Mouse (Mus musculus): ENCODE data around the gene Phex. TPM values are rescaled to one million over a fixed set of nuclear protein-coding genes. Genes with fewer than 3 reads are reported as not detected.
A peak's percentile ranks its signal among the peaks of the same experiment; 100 is the strongest.

The Phex gene
- polyA plus RNA-seq, 1 experiment: 1.1 TPM

DNA sequence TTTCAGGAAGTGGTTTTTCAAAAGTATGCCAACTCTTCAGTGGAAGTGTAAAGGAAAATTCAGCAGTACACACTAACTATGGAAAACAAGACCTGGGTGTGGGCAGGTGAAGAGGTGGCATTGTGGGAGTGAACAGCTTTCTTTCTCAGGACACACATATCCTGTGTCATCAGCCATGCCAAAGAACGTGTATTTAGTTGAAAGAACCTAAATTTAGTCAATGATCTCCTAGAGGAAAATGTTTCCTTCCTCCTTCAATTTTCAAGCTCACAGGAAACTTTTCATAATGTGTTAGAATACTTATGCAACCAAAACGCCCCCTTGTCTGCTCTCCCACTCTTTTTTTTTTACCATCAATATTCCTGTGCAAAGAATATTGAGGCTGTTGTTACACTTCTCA, 23.9 kb downstream of the Phex start:
- WGBS: 85% methylated on average over 2 of the region's 2 CpGs
- DNase-seq: no peak
- TF ChIP-seq POLR2A (IDR thresholded peaks at IDR 0.05; ENCODE audit: borderline replicate concordance, insufficient read depth, low read length) (no peak), CTCF (IDR thresholded peaks at IDR 0.05; ENCODE audit: borderline replicate concordance, insufficient read depth, low read depth, low read length) (no peak)
- no peak overlapping the region for H3K27ac ChIP-seq (ENCODE audit: insufficient read depth, low read length)
- H3K27me3 ChIP-seq (ENCODE audit: control insufficient read depth, insufficient read depth, low read length): no peaks in the 10 kb centered on the region
- no peak overlapping the region for H3K4me3 ChIP-seq (replicated peaks; ENCODE audit: insufficient read depth, low read depth, low read length)
- H3K4me1 ChIP-seq (ENCODE audit: control insufficient read depth, insufficient read depth, low read length): peaks cover 2% of the 10 kb centered on the region; the same call in 1 of the 2 replicates

- peaks cover 2% of the 10 kb centered on the region; the same call in 1 of the 2 replicates for H3K4me1 ChIP-seq (ENCODE audit: control insufficient read depth, insufficient read depth, low read length)
- H3K4me3 ChIP-seq (replicated peaks; ENCODE audit: insufficient read depth, low read depth, low read length): no peak overlapping the region
- no peaks in the 10 kb centered on the region for H3K27me3 ChIP-seq (ENCODE audit: control insufficient read depth, insufficient read depth, low read length)
- TF ChIP-seq POLR2A (IDR thresholded peaks at IDR 0.05; ENCODE audit: borderline replicate concordance, insufficient read depth, low read length) (no peak), CTCF (IDR thresholded peaks at IDR 0.05; ENCODE audit: borderline replicate concordance, insufficient read depth, low read depth, low read length) (no peak)
- no peak overlapping the region for H3K27ac ChIP-seq (ENCODE audit: insufficient read depth, low read length)
- DNase-seq: no peak
- 62% methylated on average over 6 of the region's 6 CpGs for WGBS
Measured at GRCm38 (mm10) chrX:157390102-157390501, 25.0 kb downstream of the Phex start.

- Histone ChIP-seq H3K4me3 (replicated peaks; ENCODE audit: insufficient read depth, low read depth, low read length) (no peak overlapping the region), H3K4me1 (ENCODE audit: control insufficient read depth, insufficient read depth, low read length) (peaks cover 2% of the 10 kb centered on the region; the same call in 1 of the 2 replicates), H3K27me3 (ENCODE audit: control insufficient read depth, insufficient read depth, low read length) (no peaks in the 10 kb centered on the region), H3K27ac (ENCODE audit: insufficient read depth, low read length) (no peak overlapping the region)
- TF ChIP-seq CTCF (IDR thresholded peaks at IDR 0.05; ENCODE audit: borderline replicate concordance, insufficient read depth, low read depth, low read length) (no peak), POLR2A (IDR thresholded peaks at IDR 0.05; ENCODE audit: borderline replicate concordance, insufficient read depth, low read length) (no peak)
- WGBS: 90% methylated on average over 3 of the region's 3 CpGs
- no peak for DNase-seq
Measured at GRCm38 (mm10) chrX:157388419-157388818, 26.7 kb downstream of the Phex start.

DNA sequence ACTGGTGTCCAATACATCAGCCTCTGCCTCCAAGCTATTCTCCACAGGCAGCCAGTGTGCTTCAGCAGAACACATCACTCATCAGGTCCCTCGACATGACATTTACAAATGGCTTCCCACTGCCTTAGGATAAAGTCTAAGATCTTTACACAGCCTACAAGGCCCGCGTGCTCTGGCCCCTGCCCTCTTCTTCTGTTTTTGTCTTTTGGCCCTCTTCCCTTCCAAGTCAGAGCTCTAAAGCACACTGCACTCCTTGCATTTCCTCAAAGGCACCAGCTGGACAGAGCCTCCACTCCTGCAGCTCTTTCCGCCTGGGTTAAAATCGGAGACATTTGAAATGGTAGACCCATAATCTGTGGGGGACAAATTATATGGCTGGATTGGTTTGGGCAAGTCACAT, 28.1 kb downstream of the Phex start:
- WGBS: 26% methylated on average over 5 of the region's 5 CpGs
- no peak for DNase-seq
- Histone ChIP-seq H3K4me3 (replicated peaks; ENCODE audit: insufficient read depth, low read depth, low read length) (no peak overlapping the region), H3K27me3 (ENCODE audit: control insufficient read depth, insufficient read depth, low read length) (no peaks in the 10 kb centered on the region), H3K27ac (ENCODE audit: insufficient read depth, low read length) (no peak overlapping the region), H3K4me1 (ENCODE audit: control insufficient read depth, insufficient read depth, low read length) (peaks cover 2% of the 10 kb centered on the region; the same call in 1 of the 2 replicates)
- no peak for TF ChIP-seq CTCF (IDR thresholded peaks at IDR 0.05; ENCODE audit: borderline replicate concordance, insufficient read depth, low read depth, low read length)
- TF ChIP-seq POLR2A (IDR thresholded peaks at IDR 0.05; ENCODE audit: borderline replicate concordance, insufficient read depth, low read length): no peak

DNA sequence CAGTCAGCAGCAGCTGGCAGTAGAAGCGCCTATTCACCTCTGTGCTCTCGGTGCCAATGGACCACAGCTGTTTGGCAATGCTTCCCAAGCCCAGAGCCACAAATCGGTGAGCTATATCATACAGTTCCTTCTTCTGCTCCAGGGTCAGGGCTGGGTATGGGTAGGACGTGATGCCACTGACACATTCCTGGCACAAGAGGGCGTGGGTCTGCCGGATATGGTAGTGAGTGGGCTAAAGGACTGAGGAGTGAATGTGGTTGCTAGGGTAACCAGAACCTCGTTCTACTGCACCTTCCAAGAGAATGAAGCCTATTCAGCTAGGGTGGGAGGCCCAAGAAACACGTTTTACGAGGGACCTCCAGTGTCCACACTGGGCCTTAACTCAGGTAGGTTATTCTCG, 36.3 kb downstream of the Phex start:
- WGBS: 44% methylated on average over 10 of the region's 10 CpGs
- H3K27me3 ChIP-seq (ENCODE audit: control insufficient read depth, insufficient read depth, low read length): no peaks in the 10 kb centered on the region
- no peak for TF ChIP-seq POLR2A (IDR thresholded peaks at IDR 0.05; ENCODE audit: borderline replicate concordance, insufficient read depth, low read length)
- TF ChIP-seq CTCF (IDR thresholded peaks at IDR 0.05; ENCODE audit: borderline replicate concordance, insufficient read depth, low read depth, low read length): no peak
- H3K4me3 ChIP-seq (replicated peaks; ENCODE audit: insufficient read depth, low read depth, low read length): no peak overlapping the region
- H3K27ac ChIP-seq (ENCODE audit: insufficient read depth, low read length): no peak overlapping the region
- DNase-seq: no peak
- H3K4me1 ChIP-seq (ENCODE audit: control insufficient read depth, insufficient read depth, low read length): no peaks in the 10 kb centered on the region

DNA sequence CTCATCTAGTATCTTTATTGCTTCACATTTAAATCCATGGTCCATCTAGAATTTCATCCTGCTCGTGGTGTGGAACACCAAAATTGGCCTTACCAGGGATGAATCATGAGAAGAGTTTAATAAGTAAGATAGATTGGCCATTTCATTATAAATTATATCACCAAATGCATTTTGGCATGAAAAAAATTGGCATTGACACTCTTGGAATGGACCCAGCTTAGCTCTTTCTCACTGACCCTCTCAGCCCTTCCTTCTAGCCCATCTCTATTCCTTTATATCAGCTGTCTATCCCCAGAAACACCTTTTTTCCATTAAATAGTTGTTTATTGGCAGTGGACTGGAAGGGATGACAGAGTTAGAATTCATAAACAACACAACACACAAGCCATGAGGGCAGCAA, 37.7 kb downstream of the Phex start:
- Histone ChIP-seq H3K27ac (ENCODE audit: insufficient read depth, low read length) (no peak overlapping the region), H3K4me1 (ENCODE audit: control insufficient read depth, insufficient read depth, low read length) (no peaks in the 10 kb centered on the region), H3K4me3 (replicated peaks; ENCODE audit: insufficient read depth, low read depth, low read length) (no peak overlapping the region), H3K27me3 (ENCODE audit: control insufficient read depth, insufficient read depth, low read length) (no peaks in the 10 kb centered on the region)
- WGBS: 55% methylated on average over 1 of the region's 1 CpGs
- no peak for DNase-seq
- no peak for TF ChIP-seq POLR2A (IDR thresholded peaks at IDR 0.05; ENCODE audit: borderline replicate concordance, insufficient read depth, low read length)
- no peak for TF ChIP-seq CTCF (IDR thresholded peaks at IDR 0.05; ENCODE audit: borderline replicate concordance, insufficient read depth, low read depth, low read length)

DNA sequence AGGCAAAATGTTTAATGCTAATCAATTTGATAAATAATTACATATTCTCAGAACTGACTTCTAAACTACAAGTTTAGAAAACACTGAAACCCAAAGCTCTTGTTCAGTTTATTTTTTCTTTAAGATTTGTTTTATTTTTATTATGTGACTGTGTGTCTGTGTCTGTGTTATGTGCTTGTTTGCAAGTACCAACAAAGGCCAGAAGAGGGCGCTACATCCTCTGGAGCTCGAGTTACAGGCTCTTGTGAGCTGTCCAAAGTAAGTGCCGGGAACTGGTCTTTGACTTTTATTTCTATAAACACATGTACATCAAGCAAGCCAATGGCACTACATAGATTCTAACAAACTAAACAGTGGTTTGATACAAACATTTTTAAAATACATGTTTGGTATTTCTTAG, 41.2 kb downstream of the Phex start:
- Histone ChIP-seq H3K27ac (ENCODE audit: insufficient read depth, low read length) (no peak overlapping the region), H3K27me3 (ENCODE audit: control insufficient read depth, insufficient read depth, low read length) (no peaks in the 10 kb centered on the region), H3K4me3 (replicated peaks; ENCODE audit: insufficient read depth, low read depth, low read length) (no peak overlapping the region), H3K4me1 (ENCODE audit: control insufficient read depth, insufficient read depth, low read length) (no peaks in the 10 kb centered on the region)
- no peak for TF ChIP-seq POLR2A (IDR thresholded peaks at IDR 0.05; ENCODE audit: borderline replicate concordance, insufficient read depth, low read length)
- TF ChIP-seq CTCF (IDR thresholded peaks at IDR 0.05; ENCODE audit: borderline replicate concordance, insufficient read depth, low read depth, low read length): no peak
- WGBS: 85% methylated on average over 3 of the region's 3 CpGs
- DNase-seq: no peak

DNA sequence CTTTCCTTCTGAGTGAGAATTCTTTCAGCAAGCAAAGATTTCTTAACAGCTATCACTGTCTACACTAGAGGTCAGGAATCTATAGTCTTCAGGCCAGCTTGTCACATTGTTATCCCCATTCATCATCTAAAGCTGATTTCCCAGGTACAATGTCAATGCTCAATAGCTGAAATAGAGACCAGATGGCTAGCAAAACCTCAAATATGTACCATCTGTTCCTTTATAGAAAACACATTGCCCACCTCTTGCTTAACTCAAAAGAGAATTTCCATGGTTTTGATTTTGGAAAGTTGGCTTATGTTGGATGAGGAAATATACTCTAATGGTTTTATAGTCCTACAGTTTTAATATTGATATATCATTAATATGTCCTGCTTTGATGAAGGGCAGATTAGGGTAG, 45.9 kb downstream of the Phex start:
- H3K27ac ChIP-seq (ENCODE audit: insufficient read depth, low read length): no peak overlapping the region
- H3K4me1 ChIP-seq (ENCODE audit: control insufficient read depth, insufficient read depth, low read length): no peaks in the 10 kb centered on the region
- peak in 1 of 2 experiments; percentile 31 for DNase-seq
- TF ChIP-seq CTCF (IDR thresholded peaks at IDR 0.05; ENCODE audit: borderline replicate concordance, insufficient read depth, low read depth, low read length) (no peak), POLR2A (IDR thresholded peaks at IDR 0.05; ENCODE audit: borderline replicate concordance, insufficient read depth, low read length) (no peak)
- no peaks in the 10 kb centered on the region for H3K27me3 ChIP-seq (ENCODE audit: control insufficient read depth, insufficient read depth, low read length)
- no peak overlapping the region for H3K4me3 ChIP-seq (replicated peaks; ENCODE audit: insufficient read depth, low read depth, low read length)

All from cerebellum, adult 2 months (tissue).